Mouse (Mus musculus) embryonic facial prominence, embryonic 14.5 days (tissue): ENCODE results near the gene Bcl2l11. TPM values are rescaled to one million over a fixed set of nuclear protein-coding genes. Genes with fewer than 3 reads are reported as not detected.
A peak's percentile ranks its signal among the peaks of the same experiment; 100 is the strongest.

Experiments used
- ATAC-seq: fragments of 200-750 bp; cut with Nextera tagmentation; 2 replicates; pipeline ENCODE4 v1.8.0; 2017; ENCODE audit warnings: low read depth, moderate number of reproducible peaks, moderate TSS enrichment
- DNase-seq: peaks from one replicate; pipeline ENCODE4 v3.0.0-alpha.2; 2015; ENCODE audit warnings: low spot score
- H3K27ac ChIP-seq: fragments of 300-500 bp; sonication (generic); replicated peaks from 2 replicates; pipeline ENCODE4 v1.5.1; 2014; ENCODE audit warnings: low read depth, mild to moderate bottlenecking, low read length, moderate library complexity
- H3K27me3 ChIP-seq: fragments of 300-500 bp; sonication (generic); replicated peaks from 2 replicates; pipeline ENCODE4 v1.6.1; 2014; ENCODE audit warnings: low read length; ENCODE audit not compliant: control insufficient read depth, insufficient read depth
- H3K36me3 ChIP-seq: fragments of 300-500 bp; sonication (generic); 2 replicates; pipeline ENCODE4 v1.6.1; 2014; ENCODE audit warnings: low read length, mixed read lengths; ENCODE audit not compliant: control insufficient read depth, insufficient read depth
- H3K4me1 ChIP-seq: fragments of 300-500 bp; sonication (generic); 2 replicates; pipeline ENCODE4 v1.6.1; 2014; ENCODE audit warnings: antibody characterized with exemption, low read length; ENCODE audit not compliant: control insufficient read depth, insufficient read depth
- H3K4me2 ChIP-seq: fragments of 300-500 bp; sonication (generic); 2 replicates; pipeline ENCODE4 v1.6.1; 2014; ENCODE audit warnings: low read depth, mild to moderate bottlenecking, low read length, moderate library complexity, mixed read lengths
- H3K4me3 ChIP-seq: fragments of 300-500 bp; sonication (generic); 2 replicates; pipeline ENCODE4 v1.5.1; 2014; ENCODE audit warnings: low read depth, mild to moderate bottlenecking, low read length
- H3K9ac ChIP-seq: fragments of 300-500 bp; sonication (generic); 2 replicates; pipeline ENCODE4 v1.6.1; 2014; ENCODE audit warnings: low read depth, mild to moderate bottlenecking, low read length, moderate library complexity, mixed read lengths
- H3K9me3 ChIP-seq: fragments of 300-500 bp; sonication (generic); 2 replicates; pipeline ENCODE4 v1.6.1; 2016; ENCODE audit warnings: low read length; ENCODE audit not compliant: control insufficient read depth
- WGBS: fragments of 180-500 bp; shearing (Covaris S2); extraction: QIAGEN DNeasy Blood & Tissue Kit; methylation state at CpG from one replicate; pipeline ENCODE4 v1.1.7; 2014; 5-methylcytosine and 5-hydroxymethylcytosine counted together
- polyA plus RNA-seq: library from polyadenylated mRNA; unstranded; fragments of >200 nt; fragmentation: Nextera tagmentation; extraction: Ambion mirVana; gene quantifications from 2 replicates; pipeline ENCODE4 v1.2.1, GENCODE M21; 2014

Gene Bcl2l11
- polyA plus RNA-seq, 1 experiment from 2014 or later, result 13.3 TPM

DNA sequence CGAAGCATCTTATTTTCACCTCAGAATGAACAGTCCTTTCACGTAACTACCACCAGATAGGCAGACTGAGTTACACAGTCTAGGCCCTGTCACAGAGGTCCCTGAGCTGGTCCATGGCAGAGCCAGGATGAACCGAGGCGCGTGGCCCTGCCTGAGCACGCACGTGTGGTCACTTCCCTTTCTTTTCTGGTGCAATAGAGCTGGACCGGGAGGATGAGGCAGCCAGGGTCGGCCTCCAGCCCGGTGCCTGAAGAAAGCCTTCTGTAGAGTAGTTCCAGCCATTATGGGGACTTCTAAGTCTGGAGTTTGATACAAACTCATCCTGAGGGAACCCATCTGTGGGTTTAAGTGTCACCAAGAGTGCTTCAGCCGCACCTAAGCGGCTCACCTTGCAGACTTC, 42.1 kb downstream of the Bcl2l11 start:
- WGBS, result 92% methylated on average over 12 of the region's 12 CpGs
- Histone ChIP-seq H3K4me3 (no peak overlapping the region), H3K27ac (no peak overlapping the region), H3K9ac (no peak overlapping the region), H3K4me1 (no peaks in the 10 kb centered on the region), H3K4me2 (no peak overlapping the region), H3K27me3 (no peaks in the 10 kb centered on the region), H3K36me3 (no peaks in the 10 kb centered on the region), H3K9me3 (no peaks in the 10 kb centered on the region)
- ATAC-seq (no peak), DNase-seq (no peak)

GRCm38 (mm10) chr2:128169486-128169885, 43.6 kb downstream of the Bcl2l11 start:
- H3K9ac ChIP-seq, result no peak overlapping the region
- no peak overlapping the region for H3K4me2 ChIP-seq
- H3K4me1 ChIP-seq, result no peaks in the 10 kb centered on the region
- H3K36me3 ChIP-seq, result no peaks in the 10 kb centered on the region
- H3K27ac ChIP-seq, result no peak overlapping the region
- 73% methylated on average over 5 of the region's 5 CpGs for WGBS
- H3K27me3 ChIP-seq, result no peaks in the 10 kb centered on the region
- no peak overlapping the region for H3K4me3 ChIP-seq
- H3K9me3 ChIP-seq, result no peaks in the 10 kb centered on the region
- ATAC-seq (no peak), DNase-seq (no peak)

- 77% methylated on average over 11 of the region's 11 CpGs for WGBS
- H3K9ac ChIP-seq, result no peak overlapping the region
- no peak for DNase-seq
- no peak overlapping the region for H3K4me2 ChIP-seq
- H3K9me3 ChIP-seq, result no peaks in the 10 kb centered on the region
- no peak for ATAC-seq
- no peaks in the 10 kb centered on the region for H3K4me1 ChIP-seq
- H3K27me3 ChIP-seq, result no peaks in the 10 kb centered on the region
- H3K36me3 ChIP-seq, result no peaks in the 10 kb centered on the region
- H3K27ac ChIP-seq, result no peak overlapping the region
- H3K4me3 ChIP-seq, result no peak overlapping the region
Observed at GRCm38 (mm10) chr2:128169972-128170371, 44.1 kb downstream of the Bcl2l11 start.

- Histone ChIP-seq H3K36me3 (no peaks in the 10 kb centered on the region), H3K27ac (no peak overlapping the region), H3K4me3 (no peak overlapping the region), H3K4me1 (no peaks in the 10 kb centered on the region), H3K9ac (no peak overlapping the region), H3K4me2 (no peak overlapping the region), H3K9me3 (no peaks in the 10 kb centered on the region), H3K27me3 (no peaks in the 10 kb centered on the region)
- WGBS, result 93% methylated on average over 3 of the region's 3 CpGs
- no peak for ATAC-seq
- DNase-seq, result no peak
Observed at GRCm38 (mm10) chr2:128170614-128171013, 44.8 kb downstream of the Bcl2l11 start.

DNA sequence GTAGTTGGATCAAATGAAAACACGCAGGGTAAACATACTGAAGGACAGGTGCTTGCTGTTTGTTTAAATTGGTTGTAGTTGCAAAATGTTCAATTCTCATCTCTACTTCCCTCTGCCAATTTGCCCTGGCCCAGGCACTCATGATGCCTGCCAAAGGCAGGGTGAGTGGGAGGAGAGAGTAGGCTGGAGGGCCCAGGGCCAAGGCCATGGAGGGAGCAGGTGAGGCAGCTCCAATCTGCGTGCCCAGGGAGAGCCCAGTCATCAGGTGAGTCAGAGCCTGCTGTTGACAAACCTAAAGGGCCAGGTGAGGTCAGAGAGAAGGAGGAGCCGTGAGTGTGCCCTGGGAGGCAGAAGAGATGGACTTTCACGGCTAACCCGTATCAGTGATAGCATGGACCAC, 46.4 kb downstream of the Bcl2l11 start:
- H3K27me3 ChIP-seq, result no peaks in the 10 kb centered on the region
- WGBS, result 92% methylated on average over 5 of the region's 5 CpGs

DNA sequence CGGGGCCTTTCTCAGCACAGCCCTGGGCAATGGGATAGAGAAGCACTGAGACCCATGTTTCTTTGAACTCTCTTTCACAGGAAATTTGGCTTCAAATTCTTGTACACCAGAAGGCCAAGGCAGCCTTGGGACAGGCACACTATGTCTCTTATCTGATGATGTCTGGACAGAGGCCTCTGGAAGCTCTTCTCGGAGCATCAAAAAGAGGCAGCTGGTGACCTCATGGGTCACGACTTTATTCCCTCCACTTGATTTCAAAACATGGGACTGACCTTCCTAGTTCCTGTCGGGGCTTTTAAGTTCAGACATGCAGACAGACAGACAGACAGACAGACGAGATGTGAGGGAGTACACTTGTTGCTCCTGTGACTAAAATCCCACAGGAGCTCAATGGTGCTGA, 48.3 kb downstream of the Bcl2l11 start:
- Histone ChIP-seq H3K4me3 (no peak overlapping the region), H3K4me1 (peaks cover 14% of the 10 kb centered on the region), H3K27me3 (no peaks in the 10 kb centered on the region), H3K27ac (no peak overlapping the region), H3K36me3 (no peaks in the 10 kb centered on the region), H3K9me3 (no peaks in the 10 kb centered on the region), H3K4me2 (no peak overlapping the region), H3K9ac (no peak overlapping the region)
- no peak for ATAC-seq
- DNase-seq, result no peak
- WGBS, result 38% methylated on average over 5 of the region's 5 CpGs

More for the DNA sequence above, 46.4 kb downstream of the Bcl2l11 start:
- Histone ChIP-seq H3K4me3 (no peak overlapping the region), H3K4me1 (peaks cover 10% of the 10 kb centered on the region), H3K4me2 (no peak overlapping the region), H3K36me3 (no peaks in the 10 kb centered on the region), H3K27ac (no peak overlapping the region), H3K9me3 (no peaks in the 10 kb centered on the region), H3K9ac (no peak overlapping the region)
- ATAC-seq (no peak), DNase-seq (no peak)

GRCm38 (mm10) chr2:128174604-128175342, 48.9 kb downstream of the Bcl2l11 start:
- 68% methylated on average over 9 of the region's 9 CpGs for WGBS
- Histone ChIP-seq H3K4me1 (peaks cover 17% of the 10 kb centered on the region), H3K27ac (no peak overlapping the region), H3K36me3 (no peaks in the 10 kb centered on the region), H3K4me2 (no peak overlapping the region), H3K4me3 (no peak overlapping the region), H3K9ac (no peak overlapping the region), H3K27me3 (no peaks in the 10 kb centered on the region), H3K9me3 (no peaks in the 10 kb centered on the region)
- no peak for ATAC-seq
- DNase-seq, result no peak

DNA sequence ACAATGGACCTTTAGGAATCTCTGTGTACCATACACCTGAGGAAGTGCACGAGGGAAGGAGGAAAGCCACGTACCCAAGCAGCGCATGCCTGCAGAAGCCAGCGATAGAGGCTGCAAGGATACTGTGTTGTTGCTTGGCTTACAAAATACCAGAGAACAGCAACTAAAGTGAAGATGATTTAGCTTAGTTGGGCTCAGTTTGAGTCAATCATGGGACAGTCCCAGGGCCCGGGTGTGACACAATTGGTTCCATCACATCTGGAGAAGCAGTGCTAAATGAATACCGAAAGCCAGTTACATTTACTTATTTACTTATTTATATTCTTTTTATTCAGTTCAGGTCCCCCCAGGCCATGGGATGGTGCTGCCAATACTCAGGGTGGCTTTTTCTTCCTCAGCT, 49.8 kb downstream of the Bcl2l11 start:
- no peak for ATAC-seq
- Histone ChIP-seq H3K9ac (no peak overlapping the region), H3K4me2 (no peak overlapping the region), H3K27me3 (no peaks in the 10 kb centered on the region), H3K4me1 (peaks cover 20% of the 10 kb centered on the region), H3K4me3 (no peak overlapping the region), H3K27ac (no peak overlapping the region), H3K36me3 (no peaks in the 10 kb centered on the region), H3K9me3 (no peaks in the 10 kb centered on the region)
- no peak for DNase-seq
- 90% methylated on average over 6 of the region's 6 CpGs for WGBS

DNA sequence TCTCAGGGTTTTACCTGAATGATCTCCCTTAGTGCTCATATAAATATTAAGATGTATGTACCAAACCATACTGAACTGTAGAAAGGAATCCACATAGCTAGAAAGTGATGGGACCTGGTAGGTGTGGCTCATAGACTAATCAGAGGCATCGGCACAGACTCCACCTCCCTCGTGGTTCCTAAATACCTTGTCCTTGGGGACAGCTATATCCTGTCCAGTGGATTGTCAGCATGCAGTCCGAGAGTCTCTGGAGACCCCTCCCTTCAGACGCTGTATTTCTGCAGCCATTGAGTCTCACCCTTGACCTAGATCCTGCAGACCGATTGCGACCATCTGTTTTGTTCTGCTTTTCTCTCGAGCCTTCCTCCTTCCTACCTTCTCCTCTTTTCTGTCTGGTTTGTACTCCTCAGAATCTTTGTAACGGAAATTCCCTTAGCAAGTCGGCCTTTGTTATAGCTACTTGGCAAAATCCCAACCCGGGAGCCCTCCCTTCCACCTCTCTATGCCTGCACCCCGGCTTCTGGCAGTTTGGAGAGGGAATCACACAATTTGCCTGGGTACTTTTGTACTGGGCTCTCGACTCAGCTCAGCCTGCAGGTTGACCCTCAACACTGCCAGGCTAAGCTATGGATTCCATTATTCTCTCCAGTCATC, 50.7 kb downstream of the Bcl2l11 start:
- Histone ChIP-seq H3K27ac (no peak overlapping the region), H3K4me3 (no peak overlapping the region), H3K9me3 (no peaks in the 10 kb centered on the region), H3K27me3 (no peaks in the 10 kb centered on the region), H3K9ac (no peak overlapping the region), H3K36me3 (no peaks in the 10 kb centered on the region), H3K4me2 (0 out of 2 replicates have a peak overlapping the region, but pooled peaks have one; percentile 1), H3K4me1 (peaks cover 20% of the 10 kb centered on the region)
- 43% methylated on average over 12 of the region's 12 CpGs for WGBS
- ATAC-seq (no peak), DNase-seq (peak; percentile 37)
